ENCODE assay signal across 22 mouse cellular contexts in genomic region chr8:60951757-60952156, GRCm38 (mm10). TPM values are rescaled to one million over a fixed set of nuclear protein-coding genes. Genes with fewer than 3 reads are reported as not detected.
A peak's percentile ranks its signal among the peaks of the same experiment; 100 is the strongest.
DNase-seq lines count a peak whose midpoint lies in the region; ATAC-seq and TF ChIP-seq lines count a peak whose summit lies in the region.
"Had no signal": no experiment of that assay in that cellular context is flagged by ENCODE, and none has a peak within 500 bp of the region (broad histone marks: within the 10 kb centered on the region; RNA-seq: fewer than 3 reads in every experiment).

No protein-coding gene starts in this region.

- ATAC-seq in midbrain, embryonic 14.5 days (ENCODE audit: low FRiP score, low TSS enrichment): no peak
- no peak for ATAC-seq in midbrain, embryonic 16.5 days
- ATAC-seq in liver, embryonic 15.5 days (ENCODE audit: insufficient read depth): no peak
- ATAC-seq: forebrain, embryonic 16.5 days; hindbrain, embryonic 16.5 days; intestine, embryonic 15.5 days had no signal

- H3K9ac ChIP-seq in heart, adult 2 months (ENCODE audit: low read depth, low read length): no peak overlapping the region
- no peak overlapping the region for H3K9ac ChIP-seq in midbrain, embryonic 14.5 days (replicated peaks; ENCODE audit: low read length)
- no peak overlapping the region for H3K9ac ChIP-seq in midbrain, embryonic 16.5 days (ENCODE audit: low read depth, low read length)
- H3K9ac ChIP-seq in liver, embryonic 15.5 days: no peak overlapping the region
- H3K9ac ChIP-seq: embryonic facial prominence, embryonic 12.5 days; intestine, embryonic 15.5 days; limb, embryonic 15.5 days; lung, embryonic 15.5 days; neural tube, embryonic 13.5 days had no signal

- no peak for TF ChIP-seq CTCF in heart, adult 2 months (IDR thresholded peaks at IDR 0.05)

- 88% methylated on average over 1 of the region's 1 CpGs for WGBS in heart, adult 2 months
- 96% methylated on average over 1 of the region's 1 CpGs for WGBS in midbrain, embryonic 14.5 days
- WGBS in midbrain, embryonic 16.5 days: 91% methylated on average over 1 of the region's 1 CpGs
- 95% methylated on average over 1 of the region's 1 CpGs for WGBS in liver, embryonic 15.5 days (ENCODE audit: insufficient replicate concordance)

- H3K4me1 ChIP-seq in heart, adult 2 months (ENCODE audit: control insufficient read depth, insufficient read depth, low read length): peaks cover 6% of the 10 kb centered on the region
- H3K4me1 ChIP-seq in midbrain, embryonic 14.5 days (ENCODE audit: control insufficient read depth, insufficient read depth, low read length): peaks cover 10% of the 10 kb centered on the region; the same call in 1 of the 2 replicates
- H3K4me1 ChIP-seq in midbrain, embryonic 16.5 days (ENCODE audit: control insufficient read depth, insufficient read depth, low read length): peaks cover 8% of the 10 kb centered on the region
- H3K4me1 ChIP-seq in liver, embryonic 15.5 days (replicated peaks): peaks cover 55% of the 10 kb centered on the region

- DNase-seq in heart, adult 2 months: no peak
- no peak for DNase-seq in heart, postnatal 14 days
- DNase-seq in midbrain, embryonic 14.5 days: no peak
- DNase-seq in kidney, postnatal 36 days: no peak
- no peak for DNase-seq in kidney, postnatal 25 days
- DNase-seq: adrenal gland, postnatal 14 days; kidney, adult 2 months; thymus, adult 2 months; thymus, postnatal 4 days had no signal

- no peak for TF ChIP-seq EP300 in heart, adult 2 months (IDR thresholded peaks at IDR 0.05; ENCODE audit: insufficient read depth, low read depth, low read length)

- H3K27me3 ChIP-seq in heart, adult 2 months (ENCODE audit: control insufficient read depth, insufficient read depth, low read length): no peaks in the 10 kb centered on the region
- no peaks in the 10 kb centered on the region for H3K27me3 ChIP-seq in midbrain, embryonic 14.5 days (ENCODE audit: control insufficient read depth, insufficient read depth, low read length)
- no peaks in the 10 kb centered on the region for H3K27me3 ChIP-seq in midbrain, embryonic 16.5 days (ENCODE audit: control insufficient read depth, insufficient read depth, low read depth, low read length)
- H3K27me3 ChIP-seq in liver, embryonic 15.5 days: no peaks in the 10 kb centered on the region
- H3K27me3 ChIP-seq: embryonic facial prominence, embryonic 12.5 days; intestine, embryonic 15.5 days; limb, embryonic 15.5 days; lung, embryonic 15.5 days; neural tube, embryonic 13.5 days had no signal

- intact Hi-C loops in heart, adult 2 months (cut with DNase I): no loop called here
- intact Hi-C loops in heart, postnatal 14 days (cut with DNase I): no loop called here

- no peaks in the 10 kb centered on the region for H3K9me3 ChIP-seq in midbrain, embryonic 14.5 days (ENCODE audit: control insufficient read depth, low read length)
- no peaks in the 10 kb centered on the region for H3K9me3 ChIP-seq in midbrain, embryonic 16.5 days (replicated peaks; ENCODE audit: control insufficient read depth, low read length, poor library complexity, severe bottlenecking)
- H3K9me3 ChIP-seq in liver, embryonic 15.5 days (replicated peaks): no peaks in the 10 kb centered on the region
- H3K9me3 ChIP-seq: embryonic facial prominence, embryonic 12.5 days; heart, embryonic 10.5 days; hindbrain, embryonic 10.5 days; intestine, embryonic 15.5 days; limb, embryonic 10.5 days; limb, embryonic 15.5 days; lung, embryonic 15.5 days; midbrain, embryonic 10.5 days; neural tube, embryonic 13.5 days had no signal

- no peak for TF ChIP-seq POLR2A in heart, adult 2 months (IDR thresholded peaks at IDR 0.05; ENCODE audit: insufficient read depth, low read depth, low read length)

- H3K4me2 ChIP-seq in midbrain, embryonic 14.5 days (ENCODE audit: low read length): peak overlapping the region; percentile 44; the same call in 1 of the 2 replicates
- no peak overlapping the region for H3K4me2 ChIP-seq in midbrain, embryonic 16.5 days (ENCODE audit: low read length)
- H3K4me2 ChIP-seq in liver, embryonic 15.5 days: peak overlapping the region; percentile 58
- H3K4me2 ChIP-seq: embryonic facial prominence, embryonic 12.5 days; intestine, embryonic 15.5 days; limb, embryonic 15.5 days; lung, embryonic 15.5 days had no signal

- peaks cover 13% of the 10 kb centered on the region for H3K36me3 ChIP-seq in heart, adult 2 months (ENCODE audit: control insufficient read depth, insufficient read depth, low read length)
- no peaks in the 10 kb centered on the region for H3K36me3 ChIP-seq in midbrain, embryonic 14.5 days (ENCODE audit: control insufficient read depth, insufficient read depth, low read length)
- no peaks in the 10 kb centered on the region for H3K36me3 ChIP-seq in midbrain, embryonic 16.5 days (ENCODE audit: control insufficient read depth, insufficient read depth, low read length)
- no peaks in the 10 kb centered on the region for H3K36me3 ChIP-seq in liver, embryonic 15.5 days (replicated peaks)
- H3K36me3 ChIP-seq: embryonic facial prominence, embryonic 12.5 days; heart, embryonic 10.5 days; hindbrain, embryonic 10.5 days; intestine, embryonic 15.5 days; limb, embryonic 10.5 days; limb, embryonic 15.5 days; lung, embryonic 15.5 days; midbrain, embryonic 10.5 days; neural tube, embryonic 13.5 days had no signal

- no peak overlapping the region for H3K4me3 ChIP-seq in heart, adult 2 months
- no peak overlapping the region for H3K4me3 ChIP-seq in midbrain, embryonic 14.5 days (replicated peaks; ENCODE audit: low read depth, low read length)
- H3K4me3 ChIP-seq in midbrain, embryonic 16.5 days (ENCODE audit: low read depth, low read length): no peak overlapping the region
- H3K4me3 ChIP-seq in liver, embryonic 15.5 days (replicated peaks): peak overlapping the region; percentile 51; the same call in 1 of the 2 replicates
- H3K4me3 ChIP-seq: embryonic facial prominence, embryonic 12.5 days; heart, embryonic 10.5 days; hindbrain, embryonic 10.5 days; intestine, embryonic 15.5 days; limb, embryonic 10.5 days; limb, embryonic 15.5 days; lung, embryonic 15.5 days had no signal

- H3K79me2 ChIP-seq in heart, adult 2 months (replicated peaks; ENCODE audit: control insufficient read depth, insufficient read depth, low read length): peaks cover 1% of the 10 kb centered on the region; the same call in 1 of the 2 replicates

- peak overlapping the region; percentile 85; the same call in 1 of the 2 replicates for H3K27ac ChIP-seq in heart, adult 2 months
- no peak overlapping the region for H3K27ac ChIP-seq in midbrain, embryonic 14.5 days (replicated peaks; ENCODE audit: low read depth, low read length)
- H3K27ac ChIP-seq in midbrain, embryonic 16.5 days (ENCODE audit: low read length): no peak overlapping the region
- peak overlapping the region; percentile 83 for H3K27ac ChIP-seq in liver, embryonic 15.5 days (replicated peaks)
- H3K27ac ChIP-seq: embryonic facial prominence, embryonic 12.5 days; heart, embryonic 10.5 days; hindbrain, embryonic 10.5 days; intestine, embryonic 15.5 days; limb, embryonic 10.5 days; limb, embryonic 15.5 days; lung, embryonic 15.5 days; neural tube, embryonic 13.5 days had no signal

RNA-seq across cellular contexts. Expression of gene Clcn3, which starts 31.3 kb away (rescaled TPM):
- total RNA-seq in heart, adult 2 months (2021): 10 to 100 TPM; 27.6 to 33.6 TPM
- 10.1 and 21.7 TPM in 2 replicates for polyA plus RNA-seq in heart, adult 2 months (2012; rRNA removed)
- 10 to 100 TPM; 33.6 to 36.1 TPM for total RNA-seq in heart, postnatal 14 days (2021)
- 60.4 and 71.2 TPM in 2 replicates for polyA plus RNA-seq in midbrain, embryonic 14.5 days (2014; fragmentation: Nextera tagmentation; extraction: Ambion mirVana)
- polyA plus RNA-seq in midbrain, embryonic 16.5 days (2015; fragmentation: Nextera tagmentation; extraction: Ambion mirVana): 74.4 and 78.4 TPM in 2 replicates
- polyA plus RNA-seq in liver, embryonic 15.5 days (2015; fragmentation: Nextera tagmentation; extraction: Ambion mirVana): 37.5 and 40.0 TPM in 2 replicates

RNA-seq across cellular contexts. Expression of gene Nek1, which starts 41.2 kb away (rescaled TPM):
- total RNA-seq in heart, adult 2 months (2021): 10 to 100 TPM in 1 of 2 experiments, 1 to 10 TPM in 1; 9.3 to 10.5 TPM
- polyA plus RNA-seq in heart, adult 2 months (2012; rRNA removed): 4.0 and 4.8 TPM in 2 replicates
- 1 to 10 TPM; 7.8 to 7.9 TPM for total RNA-seq in heart, postnatal 14 days (2021)
- 28.1 and 28.3 TPM in 2 replicates for polyA plus RNA-seq in midbrain, embryonic 14.5 days (2014; fragmentation: Nextera tagmentation; extraction: Ambion mirVana)
- polyA plus RNA-seq in midbrain, embryonic 16.5 days (2015; fragmentation: Nextera tagmentation; extraction: Ambion mirVana): 27.2 and 30.6 TPM in 2 replicates
- polyA plus RNA-seq in liver, embryonic 15.5 days (2015; fragmentation: Nextera tagmentation; extraction: Ambion mirVana): 6.9 and 7.1 TPM in 2 replicates

Comparison
In these comparisons a context has a peak if more than half of its experiments do, and no peak if none do; other contexts are left out.
1. H3K27ac ChIP-seq: peak in heart, adult 2 months (single experiment) and liver, embryonic 15.5 days (single experiment); none in midbrain, embryonic 14.5 days (single experiment) and midbrain, embryonic 16.5 days (single experiment).